Mouse (Mus musculus) embryonic facial prominence, embryonic 11.5 days (tissue): ENCODE data around the gene Macrod2. TPM values are rescaled to one million over a fixed set of nuclear protein-coding genes. Genes with fewer than 3 reads are reported as not detected.
A peak's percentile ranks its signal among the peaks of the same experiment; 100 is the strongest.

Experiments
- ATAC-seq: fragments of 200-750 bp; cut with Nextera tagmentation; replicated peaks from 2 replicates; pipeline ENCODE4 v1.8.0; 2017; ENCODE audit warnings: low read depth; ENCODE audit not compliant: insufficient number of reproducible peaks, low FRiP score, low TSS enrichment
- DNase-seq: peaks from one replicate; pipeline ENCODE4 v3.0.0-alpha.2; 2015; ENCODE audit warnings: low spot score
- H3K27ac ChIP-seq: fragments of 300-500 bp; sonication (generic); replicated peaks from 2 replicates; pipeline ENCODE4 v1.5.1; 2014; ENCODE audit warnings: mild to moderate bottlenecking, low read depth, low read length, control low read depth
- H3K27me3 ChIP-seq: fragments of 300-500 bp; sonication (generic); 2 replicates; pipeline ENCODE4 v1.6.1; 2014; ENCODE audit warnings: mild to moderate bottlenecking, low read length, moderate library complexity, mixed read lengths; ENCODE audit not compliant: control insufficient read depth, insufficient read depth
- H3K36me3 ChIP-seq: fragments of 300-500 bp; sonication (generic); replicated peaks from 2 replicates; pipeline ENCODE4 v1.6.1; 2014; ENCODE audit warnings: low read depth, mild to moderate bottlenecking, low read length, moderate library complexity, mixed read lengths; ENCODE audit not compliant: control insufficient read depth, insufficient read depth
- H3K4me1 ChIP-seq: fragments of 300-500 bp; sonication (generic); 2 replicates; pipeline ENCODE4 v1.6.1; 2014; ENCODE audit warnings: low read length, mixed read lengths; ENCODE audit not compliant: control insufficient read depth, insufficient read depth
- H3K4me2 ChIP-seq: fragments of 300-500 bp; sonication (generic); 2 replicates; pipeline ENCODE4 v1.6.1; 2014; ENCODE audit warnings: low read depth, mild to moderate bottlenecking, control low read depth, low read length, moderate library complexity
- H3K4me3 ChIP-seq: fragments of 300-500 bp; sonication (generic); 2 replicates; pipeline ENCODE4 v1.5.1; 2014; ENCODE audit warnings: low read depth, low read length, control low read depth
- H3K9ac ChIP-seq: fragments of 300-500 bp; sonication (generic); replicated peaks from 2 replicates; pipeline ENCODE4 v1.6.1; 2014; ENCODE audit warnings: mild to moderate bottlenecking, control low read depth, low read length
- H3K9me3 ChIP-seq: fragments of 300-500 bp; sonication (generic); replicated peaks from 2 replicates; pipeline ENCODE4 v1.6.1; 2016; ENCODE audit warnings: mild to moderate bottlenecking, low read length, inconsistent platforms, mixed read lengths; ENCODE audit not compliant: control insufficient read depth
- WGBS: fragments of 180-500 bp; shearing (Covaris S2); extraction: QIAGEN DNeasy Blood & Tissue Kit; methylation state at CpG from one replicate; pipeline ENCODE4 v1.1.7; 2014; 5-methylcytosine and 5-hydroxymethylcytosine counted together
- polyA plus RNA-seq: library from polyadenylated mRNA; unstranded; fragments of >200 nt; fragmentation: Nextera tagmentation; extraction: Ambion mirVana; gene quantifications from 2 replicates; pipeline ENCODE4 v1.2.1, GENCODE M21; 2014

Macrod2 gene
- polyA plus RNA-seq, 1 experiment from 2014 or later: 33.8 TPM

- H3K4me1 ChIP-seq: no peaks in the 10 kb centered on the region
- no peak overlapping the region for H3K4me3 ChIP-seq
- DNase-seq (no peak), ATAC-seq (no peak)
- WGBS: 87% methylated on average over 3 of the region's 3 CpGs
- H3K9ac ChIP-seq: no peak overlapping the region
- no peaks in the 10 kb centered on the region for H3K36me3 ChIP-seq
- no peak overlapping the region for H3K4me2 ChIP-seq
- H3K27me3 ChIP-seq: no peaks in the 10 kb centered on the region
- H3K27ac ChIP-seq: no peak overlapping the region
- H3K9me3 ChIP-seq: no peaks in the 10 kb centered on the region
These were observed 1320.0 kb downstream of the Macrod2 start for GRCm38 (mm10) chr2:141715061-141715460.

GRCm38 (mm10) chr2:141722531-141722930, 1327.4 kb downstream of the Macrod2 start:
- Histone ChIP-seq H3K4me1 (no peaks in the 10 kb centered on the region), H3K4me3 (no peak overlapping the region), H3K9me3 (no peaks in the 10 kb centered on the region), H3K27me3 (no peaks in the 10 kb centered on the region), H3K4me2 (no peak overlapping the region), H3K27ac (no peak overlapping the region), H3K9ac (no peak overlapping the region), H3K36me3 (no peaks in the 10 kb centered on the region)
- WGBS: 81% methylated on average over 3 of the region's 3 CpGs
- no peak for ATAC-seq
- DNase-seq: no peak

- Histone ChIP-seq H3K36me3 (no peaks in the 10 kb centered on the region), H3K9ac (no peak overlapping the region), H3K4me3 (no peak overlapping the region), H3K4me2 (no peak overlapping the region), H3K4me1 (no peaks in the 10 kb centered on the region), H3K27ac (no peak overlapping the region), H3K27me3 (no peaks in the 10 kb centered on the region), H3K9me3 (no peaks in the 10 kb centered on the region)
- no peak for ATAC-seq
- WGBS: 46% methylated on average over 4 of the region's 4 CpGs
- DNase-seq: peak; percentile 23
These were observed 1333.9 kb downstream of the Macrod2 start for GRCm38 (mm10) chr2:141728998-141729397.

- H3K27ac ChIP-seq: no peak overlapping the region
- no peak for ATAC-seq
- no peak overlapping the region for H3K4me2 ChIP-seq
- H3K9me3 ChIP-seq: no peaks in the 10 kb centered on the region
- H3K36me3 ChIP-seq: no peaks in the 10 kb centered on the region
- H3K9ac ChIP-seq: no peak overlapping the region
- DNase-seq: no peak
- 89% methylated on average over 5 of the region's 5 CpGs for WGBS
- H3K27me3 ChIP-seq: no peaks in the 10 kb centered on the region
- H3K4me3 ChIP-seq: no peak overlapping the region
- no peaks in the 10 kb centered on the region for H3K4me1 ChIP-seq
These were observed 1341.8 kb downstream of the Macrod2 start for GRCm38 (mm10) chr2:141736685-141737456.

- Histone ChIP-seq H3K4me2 (no peak overlapping the region), H3K4me1 (no peaks in the 10 kb centered on the region), H3K9me3 (no peaks in the 10 kb centered on the region), H3K27ac (no peak overlapping the region), H3K9ac (no peak overlapping the region), H3K4me3 (no peak overlapping the region), H3K36me3 (no peaks in the 10 kb centered on the region), H3K27me3 (no peaks in the 10 kb centered on the region)
- no peak for DNase-seq
- ATAC-seq: no peak
- 97% methylated on average over 1 of the region's 1 CpGs for WGBS
These were observed 1343.6 kb downstream of the Macrod2 start for GRCm38 (mm10) chr2:141738702-141739101.

- no peaks in the 10 kb centered on the region for H3K36me3 ChIP-seq
- H3K9ac ChIP-seq: no peak overlapping the region
- H3K4me2 ChIP-seq: no peak overlapping the region
- DNase-seq (no peak), ATAC-seq (0 out of 2 replicates have a peak, but pooled peaks have one; percentile 23)
- no peak overlapping the region for H3K27ac ChIP-seq
- no peaks in the 10 kb centered on the region for H3K27me3 ChIP-seq
- H3K4me1 ChIP-seq: no peaks in the 10 kb centered on the region
- H3K4me3 ChIP-seq: no peak overlapping the region
- H3K9me3 ChIP-seq: no peaks in the 10 kb centered on the region
- 84% methylated on average over 5 of the region's 5 CpGs for WGBS
These were observed 1345.2 kb downstream of the Macrod2 start for GRCm38 (mm10) chr2:141740318-141740717.

- no peak overlapping the region for H3K4me3 ChIP-seq
- ATAC-seq: no peak
- H3K9me3 ChIP-seq: no peaks in the 10 kb centered on the region
- 42% methylated on average over 4 of the region's 4 CpGs for WGBS
- no peak overlapping the region for H3K9ac ChIP-seq
- peak; percentile 29 for DNase-seq
- H3K4me1 ChIP-seq: no peaks in the 10 kb centered on the region
- H3K27ac ChIP-seq: no peak overlapping the region
- H3K4me2 ChIP-seq: no peak overlapping the region
- no peaks in the 10 kb centered on the region for H3K36me3 ChIP-seq
- H3K27me3 ChIP-seq: no peaks in the 10 kb centered on the region
These were observed 1405.1 kb downstream of the Macrod2 start for GRCm38 (mm10) chr2:141800236-141800635.

GRCm38 (mm10) chr2:141800909-141801308, 1405.8 kb downstream of the Macrod2 start:
- no peak overlapping the region for H3K9ac ChIP-seq
- no peak overlapping the region for H3K27ac ChIP-seq
- no peaks in the 10 kb centered on the region for H3K27me3 ChIP-seq
- H3K4me3 ChIP-seq: no peak overlapping the region
- H3K9me3 ChIP-seq: no peaks in the 10 kb centered on the region
- no peaks in the 10 kb centered on the region for H3K4me1 ChIP-seq
- H3K4me2 ChIP-seq: no peak overlapping the region
- peak; percentile 4 for DNase-seq
- 61% methylated on average over 2 of the region's 2 CpGs for WGBS
- no peaks in the 10 kb centered on the region for H3K36me3 ChIP-seq
- no peak for ATAC-seq
